Mouse (Mus musculus): ENCODE measurements around the gene Tm7sf2.
"Not testable (repeated sequence)": the region's sequence is repeated elsewhere in the genome, so short reads cannot be mapped to it uniquely, and the experiment has no call there.

The Tm7sf2 gene

DNA sequence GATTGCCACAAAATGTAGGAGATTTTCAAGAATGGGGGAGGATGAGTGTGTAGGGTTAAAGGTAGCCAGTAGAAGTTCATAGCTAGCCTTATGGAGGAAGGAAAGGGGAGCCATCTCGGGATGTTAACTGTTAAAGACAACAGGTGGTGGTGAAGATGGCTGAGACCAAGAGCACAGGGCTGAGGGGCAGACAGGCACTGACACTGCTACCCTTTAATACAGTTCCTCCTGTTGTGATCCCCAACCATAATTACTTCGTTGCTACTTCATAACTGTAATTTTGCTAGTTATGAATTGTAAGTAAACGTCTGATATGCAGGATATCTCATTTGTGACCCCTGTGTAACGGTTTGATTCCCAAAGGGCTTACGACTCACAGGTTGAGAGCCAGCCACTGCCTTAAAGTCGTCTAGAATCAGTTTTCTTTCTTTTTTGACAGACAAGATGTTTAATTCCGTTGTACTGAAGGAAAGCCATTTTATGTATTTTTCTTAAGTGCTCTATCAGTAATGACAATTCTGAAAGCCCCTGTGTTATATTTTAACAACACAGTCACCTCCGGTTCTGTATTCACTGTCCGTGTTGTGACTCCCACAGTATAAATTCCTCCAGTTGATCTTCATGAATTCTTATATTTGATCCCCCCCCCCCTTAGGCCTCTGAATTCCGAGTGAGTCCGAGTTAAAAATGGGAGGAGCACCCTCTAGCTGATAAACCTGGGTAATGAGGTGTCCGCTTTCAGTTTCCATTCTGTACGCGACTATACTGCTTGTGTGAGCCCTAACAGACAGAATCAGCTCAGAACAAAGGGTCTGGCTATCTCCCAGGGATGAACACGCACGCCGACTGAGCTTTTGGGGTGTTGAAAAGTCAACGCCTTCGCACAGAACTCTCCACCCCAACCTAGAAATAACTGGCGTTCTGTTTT is 22.5 kb downstream of the Tm7sf2 start:
- peak in 1 of 2 experiments; percentile 59 for DNase-seq (ENCODE audit: low spot score in 2 of 2)

- not testable (repeated sequence) for DNase-seq (ENCODE audit: low spot score in 2 of 2)
Measured at GRCm38 (mm10) chr19:6044102-6044501, 24.1 kb downstream of the Tm7sf2 start.

DNA sequence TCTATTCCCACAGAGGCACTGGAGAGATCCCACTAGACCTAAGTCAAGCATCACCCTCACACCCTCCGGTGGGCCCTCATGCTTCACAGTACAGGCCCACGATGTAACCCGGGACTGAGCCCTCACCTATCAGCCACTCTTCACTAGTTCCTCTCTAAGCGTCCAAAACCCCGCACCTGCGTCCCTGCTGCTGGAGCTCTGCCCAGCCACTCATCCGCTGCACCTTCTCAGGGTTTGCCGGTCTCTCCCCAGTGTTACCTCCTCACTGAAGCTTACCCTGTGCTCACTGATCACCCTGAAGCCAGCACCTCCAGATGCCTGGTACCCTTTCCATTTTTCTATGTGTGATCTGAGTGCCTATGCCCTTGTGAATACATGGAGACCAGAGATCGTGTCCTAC is 25.9 kb downstream of the Tm7sf2 start:
- peak in 1 of 2 experiments; percentile 58 for DNase-seq (ENCODE audit: low spot score in 2 of 2)

DNA sequence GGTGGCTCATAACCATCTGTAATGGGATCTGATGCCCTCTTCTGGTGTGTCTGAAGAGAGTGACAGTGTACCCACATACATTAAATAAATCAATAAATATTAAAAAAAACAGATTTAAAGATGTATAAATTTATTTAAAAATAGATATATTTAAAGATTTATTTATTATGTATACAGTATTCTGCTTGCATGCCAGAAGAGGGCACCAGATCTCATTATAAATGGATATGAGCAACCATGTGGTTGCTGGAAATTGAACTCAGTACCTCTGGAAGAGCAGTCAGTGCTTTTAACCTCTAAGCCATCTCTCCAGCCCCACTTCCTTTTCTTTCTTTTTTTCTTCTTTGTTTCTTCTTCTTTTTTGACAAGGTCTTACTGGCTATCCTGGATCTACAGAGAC is 28.2 kb downstream of the Tm7sf2 start:
- no peak for DNase-seq (ENCODE audit: low spot score in 2 of 2)

DNA sequence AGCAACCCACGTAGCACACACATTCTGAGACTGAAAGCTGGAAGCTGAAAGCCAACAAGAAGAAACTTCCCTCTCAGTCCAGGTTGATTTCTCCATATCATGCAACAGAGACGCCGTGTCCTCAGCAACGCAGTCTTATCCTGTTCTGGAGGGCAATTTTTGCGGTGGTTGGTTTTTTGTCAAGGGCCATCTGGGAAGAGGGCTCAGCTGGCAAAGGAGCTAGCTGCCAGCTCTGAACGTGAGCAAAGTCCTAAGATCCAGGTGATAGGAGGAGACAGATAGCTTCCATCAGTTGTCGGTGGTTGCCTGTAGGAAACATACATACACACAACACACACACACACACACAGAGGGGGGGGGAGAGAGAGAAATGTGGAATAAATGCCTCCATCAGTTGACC is 29.8 kb downstream of the Tm7sf2 start:
- DNase-seq (ENCODE audit: low spot score in 2 of 2) = no peak

DNA sequence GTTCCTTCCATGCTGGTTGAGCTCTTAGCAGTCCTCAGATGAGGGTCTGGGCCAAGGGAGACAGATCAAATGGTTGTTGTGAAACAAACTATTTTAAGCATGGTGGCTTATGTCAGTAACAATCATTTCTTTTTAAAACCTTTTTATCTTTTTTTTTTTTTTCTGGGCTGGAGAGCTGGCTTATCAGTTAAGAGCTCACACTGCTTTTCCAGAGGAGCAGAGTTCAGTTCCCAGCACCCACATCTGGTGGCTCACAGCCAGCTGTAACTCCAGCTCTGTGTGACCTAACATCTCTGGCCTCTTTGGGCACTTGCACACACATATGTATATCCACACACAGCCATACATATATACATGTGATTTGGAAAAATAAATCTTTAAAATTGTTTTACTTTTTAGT is 30.5 kb downstream of the Tm7sf2 start:
- no peak for DNase-seq (ENCODE audit: low spot score in 2 of 2)

- no peak for DNase-seq (ENCODE audit: low spot score in 2 of 2)
Measured at GRCm38 (mm10) chr19:6035966-6036585, 32.1 kb downstream of the Tm7sf2 start.

- DNase-seq (ENCODE audit: low spot score in 2 of 2) = no peak
Measured at GRCm38 (mm10) chr19:6030520-6031280, 37.5 kb downstream of the Tm7sf2 start.

GRCm38 (mm10) chr19:6029426-6029825 is 38.7 kb downstream of the Tm7sf2 start:
- no peak for DNase-seq (ENCODE audit: low spot score in 2 of 2)

- DNase-seq (ENCODE audit: low spot score in 2 of 2) = no peak
Measured at GRCm38 (mm10) chr19:6028991-6029390, 39.2 kb downstream of the Tm7sf2 start.

DNA sequence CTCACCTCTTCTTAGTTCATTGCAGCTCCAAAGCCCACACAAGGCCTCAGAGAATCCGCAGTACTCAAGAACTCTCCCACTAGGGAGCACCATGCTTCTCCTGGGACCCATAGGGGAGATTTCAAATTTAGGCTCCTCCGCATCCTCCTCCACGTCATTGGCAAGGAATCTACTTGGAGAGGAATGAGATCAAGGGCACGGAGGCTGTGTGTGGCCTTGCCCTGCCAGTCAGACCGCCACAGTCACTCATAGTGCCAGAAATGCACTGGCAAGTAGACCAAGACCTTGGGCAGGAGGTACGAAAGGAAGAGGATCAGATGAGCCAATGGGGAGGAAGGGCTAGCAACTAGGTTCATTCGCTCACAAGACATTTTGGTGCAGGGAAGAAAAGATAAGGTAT is 44.2 kb downstream of the Tm7sf2 start:
- DNase-seq (ENCODE audit: low spot score in 2 of 2) = no peak

DNA sequence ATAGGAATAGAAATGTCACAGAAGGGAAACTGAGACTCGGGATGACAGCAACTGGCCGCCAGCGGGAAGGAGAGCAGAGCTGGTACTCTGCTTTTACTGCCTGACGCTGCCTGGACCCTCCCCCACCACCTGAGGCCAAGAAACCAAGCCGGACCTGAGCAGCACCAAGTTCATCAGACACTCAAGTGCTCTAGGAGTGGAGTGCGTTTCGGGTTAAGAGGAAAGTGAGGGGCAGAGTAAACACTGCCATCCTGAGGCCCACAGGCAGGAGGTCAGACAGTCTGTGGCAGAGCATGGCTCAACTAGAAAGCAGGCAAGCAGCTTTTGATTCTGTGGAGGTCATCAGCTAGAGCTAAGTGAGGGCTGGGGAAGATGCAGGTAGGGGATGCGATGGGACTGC is 45.1 kb downstream of the Tm7sf2 start:
- no peak for DNase-seq (ENCODE audit: low spot score in 2 of 2)

DNA sequence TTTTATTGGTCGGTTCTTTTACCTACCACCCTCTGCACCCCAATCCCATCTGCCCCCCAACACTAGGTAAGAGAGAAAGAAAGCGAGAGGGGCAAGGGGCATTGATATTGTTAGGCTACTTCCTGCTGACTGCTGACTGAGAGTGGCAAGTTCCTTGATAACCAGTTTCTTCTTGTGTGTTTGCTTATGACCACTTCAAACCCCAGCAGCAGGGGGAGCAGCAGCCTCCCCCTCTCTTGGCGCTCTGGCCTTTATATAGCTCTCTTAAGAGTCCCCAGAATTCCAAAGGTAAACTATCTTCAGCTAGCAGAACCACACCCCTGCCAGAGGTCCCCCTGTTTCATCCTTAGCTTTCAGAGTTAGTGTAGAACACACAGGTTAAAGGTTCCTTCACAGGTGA is 47.9 kb downstream of the Tm7sf2 start:
- DNase-seq (ENCODE audit: low spot score in 2 of 2) = no peak

- DNase-seq (ENCODE audit: low spot score in 2 of 2) = peak; percentile 91 to 97
Measured at GRCm38 (mm10) chr19:6018142-6019089, 49.8 kb downstream of the Tm7sf2 start.

DNA sequence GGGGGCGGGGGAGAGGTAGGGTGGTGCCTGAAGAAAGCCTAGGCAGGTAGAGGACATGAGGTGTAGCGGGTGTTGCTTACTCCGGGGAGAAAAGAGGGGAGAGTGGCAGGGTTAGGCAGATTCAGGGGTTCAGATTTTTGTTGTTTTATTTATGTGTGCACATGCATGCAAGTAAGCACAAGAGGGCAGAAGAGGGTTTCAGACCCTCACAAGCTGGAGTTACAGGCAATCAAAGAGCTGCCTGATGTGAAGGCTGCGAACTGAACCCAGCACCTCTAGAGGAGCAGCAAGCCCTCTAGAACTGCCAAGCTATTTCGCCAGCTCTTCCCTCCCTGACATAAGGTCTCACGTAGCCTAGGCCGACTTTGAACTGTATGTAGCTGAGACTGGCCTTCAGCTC is 51.6 kb downstream of the Tm7sf2 start:
- DNase-seq (ENCODE audit: low spot score in 2 of 2) = no peak

- peak; percentile 77 to 88 for DNase-seq (ENCODE audit: low spot score in 2 of 2)
Measured at GRCm38 (mm10) chr19:6015511-6016315, 52.5 kb downstream of the Tm7sf2 start, which contains the start of gene Capn1. Gene Capn1 (minus strand): TSS chr19:6015897.

GRCm38 (mm10) chr19:6014991-6015510 is 53.1 kb downstream of the Tm7sf2 start:
- peak; percentile 75 to 84 for DNase-seq (ENCODE audit: low spot score in 2 of 2)

DNA sequence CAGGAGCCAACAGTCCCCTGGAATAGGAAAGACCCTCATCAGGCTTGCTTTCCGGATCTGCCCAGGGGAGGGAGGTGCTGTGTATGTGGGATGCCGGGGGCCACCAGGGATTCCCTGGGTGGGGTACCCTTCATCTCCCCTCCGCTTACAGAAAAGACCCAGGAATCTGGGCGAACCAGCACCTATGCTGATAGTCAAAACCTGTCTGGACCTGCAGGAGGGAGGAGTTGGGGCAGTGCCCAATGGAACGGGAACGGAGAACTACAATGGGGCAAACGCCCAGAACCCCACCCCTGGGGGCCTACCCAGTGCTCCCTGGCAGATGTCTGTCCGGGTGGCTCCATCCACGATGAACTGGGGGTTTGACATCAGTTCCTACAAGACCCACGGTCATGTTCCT is 54.5 kb downstream of the Tm7sf2 start:
- no peak for DNase-seq (ENCODE audit: low spot score in 2 of 2)

Measured in spleen, postnatal 4 days (tissue).